Mouse (Mus musculus) megakaryocyte-erythroid progenitor cell, adult 5-6 weeks (primary cell): ENCODE data around the gene Dnmt1. TPM values are rescaled to one million over a fixed set of nuclear protein-coding genes. Genes with fewer than 3 reads are reported as not detected.

Experiments
- ATAC-seq: replicated peaks from 2 replicates; pipeline ENCODE4 v1.8.0; 2016; ENCODE audit warnings: mild to moderate bottlenecking, inconsistent platforms; ENCODE audit not compliant: severe bottlenecking, poor library complexity, low FRiP score, low TSS enrichment
- total RNA-seq, 2 experiments: library from RNA; stranded (forward) in 1 of 2; stranded (reverse) in 1 of 2; fragments of 200-1000, 215-1000 nt in 1 of 2; fragments of >200 nt in 1 of 2; fragmentation: Nextera tagmentation in 1 of 2; gene quantifications; 2 replicates each; pipeline ENCODE4 v1.2.3; 2014 to 2017

Dnmt1 gene
- total RNA-seq, 2 experiments from 2014 or later, result 163 to 190 TPM

DNA sequence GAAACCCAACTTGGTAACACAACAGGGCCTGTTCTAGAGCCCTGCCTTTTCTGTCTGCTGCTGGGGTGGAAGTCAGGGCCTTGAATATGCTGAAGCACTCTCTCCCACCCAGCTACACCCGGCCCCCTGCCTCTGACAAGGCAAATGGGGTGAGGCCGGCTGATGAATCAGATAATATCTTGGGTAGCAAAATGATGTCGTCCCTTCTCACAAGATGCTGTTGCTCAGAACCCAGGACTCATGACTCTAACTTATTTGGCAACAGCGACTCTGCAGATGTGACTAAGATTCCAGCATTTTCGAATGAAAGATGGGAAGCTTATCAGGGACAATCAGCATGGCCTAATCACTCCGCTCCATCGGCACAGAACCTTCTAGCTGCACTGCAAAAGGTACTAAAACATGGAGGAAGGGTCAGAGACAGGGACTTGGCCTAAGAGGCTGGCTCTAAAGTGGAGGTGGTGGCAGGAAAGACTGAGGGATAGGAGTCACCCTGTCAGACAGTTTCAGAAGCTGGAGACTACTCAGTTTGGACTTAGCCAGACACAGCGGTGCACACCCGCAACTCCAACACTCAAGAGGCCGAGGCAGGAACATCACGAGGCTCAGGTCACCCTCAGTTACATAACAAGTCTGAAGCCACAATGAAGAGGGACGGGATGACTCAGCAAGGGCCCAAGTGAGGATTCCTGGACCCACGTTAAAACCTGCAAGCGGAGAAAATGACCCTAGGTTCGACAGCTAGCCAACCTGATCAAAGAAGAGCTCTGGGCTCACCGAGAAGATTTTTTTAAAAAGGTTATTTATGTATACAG lies 13.4 kb downstream of the Dnmt1 start:
- ATAC-seq, result no peak

DNA sequence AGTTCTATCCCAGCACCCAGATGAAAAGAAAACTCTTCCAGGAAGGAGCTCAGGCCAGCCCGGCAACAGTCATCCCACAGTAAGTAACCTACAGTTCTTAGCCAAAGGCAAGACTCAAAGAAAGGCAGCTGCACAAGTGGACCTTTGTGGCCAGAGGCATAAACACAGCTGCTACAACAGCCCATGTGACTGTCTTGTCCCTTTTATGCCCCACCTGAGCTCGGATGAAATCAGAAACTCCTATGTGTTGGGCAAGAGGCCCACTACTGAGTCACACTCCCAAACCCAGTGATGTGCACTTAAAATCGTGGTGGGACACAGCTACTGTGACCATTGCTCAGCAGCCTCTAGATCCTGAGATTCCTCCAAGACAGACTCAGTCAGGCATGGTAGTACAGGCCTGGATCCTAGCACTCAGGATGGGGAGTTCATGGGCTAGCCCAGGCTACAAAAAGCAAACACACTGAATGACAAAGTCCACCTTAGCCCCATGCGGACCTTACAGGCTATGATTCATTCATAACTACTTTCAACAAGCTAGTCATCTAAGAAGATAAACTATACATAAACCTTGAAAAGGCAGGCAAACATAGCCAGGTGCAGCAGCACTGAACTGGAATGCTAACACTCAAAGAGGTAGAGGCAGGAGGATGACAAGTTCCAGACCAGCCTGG lies 14.9 kb downstream of the Dnmt1 start:
- ATAC-seq, result no peak

DNA sequence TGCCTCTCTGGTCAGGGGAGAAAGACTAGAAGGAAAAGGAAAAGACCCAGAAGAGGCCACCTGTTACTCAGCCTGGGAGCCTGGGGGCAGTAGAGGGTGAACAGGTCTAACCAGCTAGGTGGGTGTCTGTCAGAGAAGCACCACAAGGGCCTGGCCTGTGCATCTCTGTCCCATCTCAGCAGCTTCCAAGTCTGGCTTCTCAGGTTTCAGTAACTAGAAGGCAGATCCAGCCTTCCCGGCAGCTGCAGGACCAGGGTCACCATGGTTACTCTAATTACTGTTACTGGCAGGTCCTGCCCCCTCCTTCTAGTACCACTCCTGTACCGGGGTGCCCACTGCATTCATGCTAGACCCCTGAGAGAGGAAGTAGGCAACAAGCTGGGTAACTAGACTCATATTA lies 15.8 kb downstream of the Dnmt1 start:
- ATAC-seq, result no peak

DNA sequence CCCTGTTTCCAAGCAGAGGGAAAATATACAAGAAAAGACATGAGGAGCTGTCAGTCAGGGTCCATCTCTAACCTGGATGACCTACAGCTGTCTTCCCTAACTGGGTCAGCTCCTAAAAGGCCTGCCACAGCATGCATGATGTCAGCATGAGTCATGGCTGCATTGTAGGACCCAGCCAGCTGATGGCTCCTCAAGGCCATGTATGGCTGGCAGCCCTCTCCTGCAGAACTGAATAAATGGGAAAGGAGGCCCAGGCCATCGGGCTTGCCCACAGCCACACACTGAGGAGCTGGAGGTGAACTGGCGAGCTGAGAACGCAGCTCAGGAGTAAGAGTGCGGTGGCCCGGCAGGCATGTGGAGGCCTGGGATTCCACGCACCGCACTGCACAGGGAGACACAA lies 16.3 kb downstream of the Dnmt1 start:
- no peak for ATAC-seq

DNA sequence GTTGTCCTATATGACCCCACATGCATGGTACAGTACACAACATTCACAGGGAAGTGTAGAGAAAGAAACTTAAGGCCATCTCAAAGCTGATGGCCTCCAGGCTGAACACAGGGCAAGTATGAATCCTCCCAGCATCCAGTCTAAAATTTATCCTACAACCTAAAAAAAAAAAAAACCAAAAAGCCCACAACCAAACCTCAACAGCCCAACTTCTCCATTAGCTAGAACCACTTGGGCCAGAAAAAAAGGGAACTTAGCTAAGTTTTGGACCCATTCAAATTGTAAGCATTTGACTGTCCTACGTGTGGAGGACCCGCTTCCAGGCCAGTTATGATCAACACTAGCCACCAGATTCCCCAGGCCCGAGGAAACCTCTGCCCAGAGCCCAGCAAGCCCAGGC lies 36.4 kb downstream of the Dnmt1 start:
- ATAC-seq, result no peak

DNA sequence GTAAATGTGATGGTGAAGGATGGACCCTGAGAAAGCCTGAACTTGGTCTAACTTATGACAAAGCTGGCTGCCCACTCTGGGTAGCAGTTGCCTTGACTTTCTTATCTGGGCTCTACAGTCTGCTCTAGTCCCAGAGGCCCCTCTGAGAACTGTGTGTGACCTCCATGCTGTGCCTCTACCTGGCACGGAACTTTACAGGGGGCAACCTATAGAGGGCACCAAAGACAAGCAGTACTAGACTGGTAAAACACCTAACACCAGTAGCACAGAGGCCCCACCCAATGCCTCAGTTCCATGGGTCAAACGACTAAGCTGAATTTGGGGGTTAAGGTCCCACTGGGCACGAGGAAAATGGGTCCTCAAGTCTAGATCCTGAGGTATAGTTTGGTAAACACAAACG lies 43.5 kb downstream of the Dnmt1 start:
- peak; percentile 69 for ATAC-seq

DNA sequence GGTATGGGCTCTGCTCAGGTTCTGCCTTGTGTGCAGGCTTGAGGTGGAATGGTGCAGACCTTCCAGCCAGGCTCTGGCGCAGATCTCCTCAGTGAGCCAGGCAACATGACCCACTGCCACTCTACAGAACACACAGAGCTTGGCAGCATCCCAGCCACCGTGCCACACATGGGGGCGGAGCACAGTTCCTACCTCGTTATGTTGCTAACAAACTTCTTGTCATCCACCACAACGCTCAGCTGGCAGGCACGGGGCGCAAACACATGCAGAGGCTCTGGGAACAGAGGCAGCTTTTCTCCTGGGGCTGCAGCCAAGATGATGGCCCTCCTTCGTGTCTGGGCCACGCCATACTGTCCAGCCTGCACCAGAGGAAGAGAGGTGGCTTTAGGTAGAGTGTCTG lies 49.7 kb downstream of the Dnmt1 start:
- 0 out of 2 replicates have a peak, but pooled peaks have one; percentile 18 for ATAC-seq

DNA sequence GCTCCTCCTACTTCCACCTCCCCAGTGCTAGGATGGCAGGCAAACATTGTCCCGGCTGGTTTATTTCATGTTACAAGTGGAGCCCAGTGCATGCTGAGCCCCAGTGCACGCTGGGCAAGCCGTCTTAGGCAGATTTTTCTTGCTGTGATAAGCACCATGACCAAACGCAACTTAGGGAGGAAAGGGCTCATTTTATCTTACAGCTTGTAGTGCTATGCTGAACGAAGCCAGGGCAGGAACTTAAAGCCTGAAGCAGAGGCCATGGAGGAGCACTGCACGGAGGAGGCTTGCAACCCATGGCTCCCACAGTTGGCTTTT lies 57.6 kb downstream of the Dnmt1 start:
- peak; percentile 71 for ATAC-seq

DNA sequence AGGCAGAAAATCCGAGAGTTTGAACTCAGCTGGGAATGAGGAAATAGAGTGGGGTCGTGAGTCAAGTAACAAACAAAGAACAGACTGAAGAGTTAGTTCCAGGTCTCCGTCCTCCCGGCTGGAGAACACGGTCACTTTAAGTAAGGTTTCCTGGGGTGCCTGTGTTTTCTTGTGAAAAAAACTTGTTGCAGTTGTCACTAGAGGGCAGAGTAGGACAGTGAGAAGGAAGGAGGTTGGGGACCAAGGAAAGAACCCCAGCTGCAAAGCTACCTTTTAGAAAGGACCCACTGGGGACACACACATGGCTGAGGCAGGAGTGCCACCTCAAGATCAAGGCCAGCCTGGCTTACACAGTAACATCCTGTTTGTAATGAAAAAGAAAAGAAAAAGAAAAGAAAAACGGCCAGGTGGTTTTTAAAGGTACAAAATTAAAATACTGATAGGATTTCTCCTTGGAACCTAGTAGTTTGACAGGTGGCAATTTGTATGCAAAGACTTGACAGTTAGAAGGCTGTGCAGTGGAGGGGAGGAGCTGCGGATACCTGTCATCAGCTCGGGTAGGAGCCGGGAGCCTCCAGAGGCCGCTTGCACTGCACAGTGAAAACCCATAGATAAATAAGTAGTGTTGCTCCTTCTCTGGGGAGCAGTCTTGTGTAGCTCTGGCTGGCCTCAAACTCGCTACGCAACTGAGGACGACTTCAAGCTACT lies 58.1 kb downstream of the Dnmt1 start:
- peak; percentile 60 for ATAC-seq

DNA sequence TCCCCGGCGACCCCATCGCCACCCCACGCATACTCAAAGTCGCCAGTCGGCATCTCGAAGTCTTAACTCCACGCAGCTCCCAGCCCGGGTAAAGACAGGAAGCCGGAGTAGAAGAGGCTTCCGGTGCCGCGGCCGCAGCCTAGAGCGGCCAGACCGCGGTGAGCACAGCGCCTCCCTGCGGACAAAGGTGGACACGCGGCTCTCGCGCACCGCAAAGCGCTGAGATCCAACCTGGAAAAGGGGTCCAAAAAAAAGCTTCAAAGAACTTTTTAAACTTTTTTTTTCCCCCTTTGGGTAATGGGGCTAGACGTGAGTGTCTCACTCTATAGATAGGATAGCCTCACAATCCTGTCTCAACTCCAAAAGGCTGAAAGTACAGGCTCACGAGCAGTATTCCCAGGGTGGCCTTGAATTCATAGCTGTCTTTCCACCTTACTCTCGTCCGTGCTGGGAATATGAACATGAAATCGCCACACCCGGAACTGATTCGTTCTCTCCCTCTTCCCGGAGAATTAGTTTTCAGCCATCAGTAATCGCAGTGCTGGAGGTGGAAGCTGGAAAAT lies 61.1 kb downstream of the Dnmt1 start, which contains the start of gene Eif3g:
Gene Eif3g, minus strand, starts transcription at position 113 of the 563 bp plus-strand sequence.
- ATAC-seq, result peak; percentile 40

DNA sequence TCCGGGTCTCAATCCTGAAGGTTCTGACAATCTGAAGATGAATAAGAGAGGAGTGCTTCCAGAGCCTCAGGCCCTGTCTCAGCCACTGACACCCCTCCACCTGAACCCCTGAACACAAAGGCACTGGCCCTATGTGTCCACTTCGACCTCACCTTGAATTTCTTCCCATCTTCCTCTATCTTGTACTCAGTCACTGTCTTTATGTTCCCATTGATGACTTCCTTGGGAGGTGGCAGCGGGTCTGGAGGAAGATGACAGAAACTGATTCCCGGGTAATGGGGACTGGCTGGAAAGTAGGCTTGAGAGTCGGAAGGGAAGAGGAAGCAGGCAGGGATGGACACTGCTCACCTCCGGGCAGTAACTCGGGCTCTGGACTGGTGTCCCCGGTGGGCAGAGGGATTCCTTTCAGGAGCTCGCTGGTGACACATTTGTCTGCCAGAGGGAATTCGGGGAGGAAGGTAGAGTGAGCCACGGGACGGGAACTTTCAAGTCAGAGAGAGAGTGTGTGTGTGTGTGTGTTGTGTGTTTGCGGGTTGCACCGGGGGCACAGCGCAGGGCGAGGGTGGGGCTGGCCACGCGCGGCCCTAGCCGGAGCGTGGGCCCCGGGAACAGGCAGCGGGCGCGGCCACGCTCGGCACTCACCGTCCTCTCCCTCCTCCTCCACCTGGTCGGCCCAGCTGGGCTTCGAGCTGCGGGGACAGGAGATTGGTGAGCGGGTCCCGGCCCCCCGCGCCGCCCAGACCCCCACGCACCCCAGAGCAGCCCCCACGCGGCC lies 61.8 kb downstream of the Dnmt1 start:
- ATAC-seq, result no peak

DNA sequence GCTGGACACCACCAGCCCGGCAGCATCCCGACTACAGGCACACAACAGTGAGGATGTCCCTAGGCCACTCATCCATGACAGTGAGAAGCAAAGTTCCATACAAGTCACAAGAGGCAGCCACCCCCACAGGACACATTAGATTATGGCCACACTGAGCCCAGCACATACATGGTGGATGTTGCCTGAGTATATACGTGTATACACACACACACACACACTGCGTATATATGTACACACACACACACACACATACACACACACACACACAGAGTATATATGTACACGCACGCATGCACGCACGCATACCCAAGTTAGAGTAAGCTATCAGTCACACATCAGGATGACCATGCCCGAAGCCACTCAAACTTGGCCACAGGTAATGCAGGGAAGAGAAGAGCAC lies 64.3 kb downstream of the Dnmt1 start:
- ATAC-seq, result no peak

DNA sequence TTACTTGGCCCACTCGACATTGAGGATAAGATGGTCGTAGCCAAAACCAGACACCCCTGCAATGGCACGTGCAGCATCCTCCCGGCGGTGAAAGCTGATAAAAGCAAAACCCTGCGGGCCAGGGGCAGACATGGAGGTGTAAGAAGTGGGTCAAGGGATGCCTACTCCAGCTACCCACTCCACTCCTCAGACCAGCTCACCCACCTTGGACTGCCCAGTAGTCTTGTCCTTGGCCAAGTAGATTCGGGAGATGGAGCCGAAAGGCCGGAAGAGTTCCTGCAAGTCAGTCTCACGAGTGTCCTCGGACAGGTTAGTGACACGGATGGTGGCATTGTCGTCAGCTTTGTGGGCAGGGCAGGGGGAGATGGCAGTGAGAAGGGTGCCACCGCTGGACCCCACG lies 65.1 kb downstream of the Dnmt1 start:
- no peak for ATAC-seq

DNA sequence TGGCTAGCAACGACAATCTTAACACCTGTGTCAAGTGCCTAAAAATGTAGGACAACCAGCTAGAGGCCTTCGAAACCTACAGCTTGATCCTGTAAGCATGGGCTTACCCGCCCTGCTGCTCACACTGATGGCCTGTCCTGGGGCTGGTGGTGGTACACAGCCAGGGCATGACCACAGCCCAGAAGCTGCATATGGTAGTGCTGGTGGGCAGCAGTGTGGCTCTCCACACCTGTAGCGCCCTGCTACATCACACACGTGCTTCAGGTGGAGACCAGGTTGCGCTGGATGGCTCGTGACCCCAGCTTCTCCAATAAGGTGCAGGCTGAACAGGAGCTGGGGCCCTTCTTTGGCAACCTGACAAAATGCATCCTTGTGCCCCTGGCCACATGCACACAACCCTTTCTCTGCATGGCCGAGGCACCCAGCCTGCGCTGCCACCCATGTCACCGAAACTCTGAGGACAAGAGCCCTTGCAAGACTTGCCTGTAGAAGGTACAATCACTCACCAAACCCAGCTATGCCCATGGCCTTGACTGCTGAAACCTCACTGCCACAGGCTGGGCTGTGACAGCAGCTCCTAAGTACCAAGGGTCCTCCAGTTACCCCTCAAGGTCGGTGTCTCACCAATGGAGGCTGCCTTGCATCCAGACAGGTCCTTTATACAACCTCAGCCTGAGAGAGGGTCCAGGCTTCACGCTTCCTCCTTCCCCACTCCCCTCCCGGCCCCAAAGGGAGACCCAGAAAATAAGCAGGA lies 65.9 kb downstream of the Dnmt1 start:
- ATAC-seq, result no peak

DNA sequence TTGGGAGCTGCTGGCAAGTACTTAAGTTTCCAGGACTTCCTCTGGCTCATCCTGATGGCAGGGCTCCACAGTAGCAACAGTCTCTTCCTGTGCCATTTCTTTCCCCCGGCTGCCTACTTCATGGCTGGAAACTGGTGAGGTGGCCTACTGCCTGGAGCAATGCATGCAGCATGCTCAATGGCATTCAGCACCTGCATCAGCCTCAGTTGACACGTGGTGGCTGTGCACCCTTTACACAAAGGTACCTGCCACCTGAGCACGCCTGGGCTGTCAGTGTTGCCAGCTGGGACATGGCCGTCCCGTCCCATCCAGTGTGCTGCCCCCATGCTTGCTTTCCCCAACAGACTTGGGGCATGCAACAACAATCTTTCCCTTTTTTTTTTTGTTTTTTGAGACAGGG lies 66.6 kb downstream of the Dnmt1 start:
- ATAC-seq, result no peak

DNA sequence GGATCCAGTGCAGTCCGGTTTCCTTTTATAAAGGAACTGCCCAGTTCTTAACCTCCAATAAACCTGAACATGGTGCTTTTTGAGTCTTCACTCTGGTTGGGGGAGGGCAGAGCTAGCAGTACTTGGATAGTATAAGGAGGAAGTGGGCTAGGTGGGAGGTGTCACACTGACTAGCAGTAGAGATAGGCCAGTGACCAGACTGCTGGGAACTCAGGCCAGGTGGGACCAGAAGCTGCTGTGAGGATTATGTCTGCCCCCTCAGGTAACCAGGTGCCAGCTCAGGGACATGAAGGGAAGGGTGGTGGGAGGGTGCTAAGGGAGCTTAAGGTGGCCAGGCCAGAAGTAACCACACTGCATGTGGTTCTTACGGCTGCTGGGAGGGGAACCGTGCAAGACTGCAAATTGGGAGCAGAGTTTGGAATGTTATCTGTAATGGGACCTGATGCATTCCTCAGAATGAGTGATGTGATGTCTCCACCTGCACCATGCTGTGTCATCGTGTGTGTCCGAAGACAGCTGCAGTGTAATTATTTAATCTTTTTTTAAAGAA lies 67.5 kb downstream of the Dnmt1 start:
- no peak for ATAC-seq

DNA sequence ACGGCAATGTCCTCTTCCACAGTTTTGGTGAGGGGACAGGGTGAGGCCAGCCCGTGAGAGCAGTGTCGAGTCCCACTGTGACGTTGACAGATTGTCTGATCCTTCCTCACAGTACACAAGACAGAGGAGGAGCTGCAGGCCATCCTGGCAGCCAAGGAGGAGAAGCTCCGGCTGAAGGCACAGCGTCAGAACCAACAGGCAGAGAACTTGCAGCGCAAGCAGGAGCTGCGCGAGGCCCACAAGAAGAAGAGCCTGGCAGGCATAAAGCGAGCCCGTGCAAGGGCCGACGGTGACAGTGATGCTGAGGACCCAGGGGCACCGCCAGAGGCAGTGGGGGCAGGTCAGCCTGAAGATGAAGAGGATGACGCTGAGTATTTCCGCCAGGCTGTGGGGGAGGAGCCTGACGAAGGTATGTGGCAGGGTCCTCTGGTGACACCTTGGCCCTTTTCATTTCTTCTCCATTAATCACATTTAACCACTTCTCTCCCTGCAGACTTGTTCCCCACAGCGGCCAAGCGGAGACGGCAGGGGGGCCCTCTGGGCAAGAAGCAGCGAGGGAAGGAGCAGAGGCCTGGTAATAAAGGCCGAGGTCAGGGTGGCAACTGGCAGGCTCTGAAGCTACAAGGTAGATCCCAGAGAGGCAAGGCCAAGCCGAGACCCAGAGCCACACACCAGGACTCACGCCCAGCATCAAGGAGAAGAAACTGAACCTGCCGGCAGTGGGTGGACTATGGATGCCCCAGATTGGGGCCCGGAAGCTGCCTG lies 68.2 kb downstream of the Dnmt1 start:
- ATAC-seq, result no peak

DNA sequence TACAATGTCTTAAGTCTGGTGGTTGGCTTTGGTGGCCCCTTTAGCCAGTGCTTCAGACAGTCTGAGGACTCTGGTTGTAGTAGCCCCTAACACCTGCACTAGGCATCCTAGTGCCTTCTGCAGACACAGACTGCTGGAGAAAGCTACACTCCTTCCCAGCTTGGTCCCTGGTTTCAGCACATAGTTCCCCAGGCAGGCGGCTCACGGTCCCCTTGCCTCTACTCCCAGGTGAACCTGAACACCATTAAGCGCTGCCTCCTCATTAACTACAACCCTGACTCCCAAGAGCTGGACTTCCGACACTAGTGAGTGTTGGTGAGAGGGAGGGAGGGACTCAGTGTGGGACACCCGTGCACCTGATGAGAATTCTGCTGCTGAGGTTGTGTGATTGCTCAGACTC lies 69.3 kb downstream of the Dnmt1 start:
- no peak for ATAC-seq
